11 mouse cellular contexts compared by ENCODE assay signal in the genomic region with DNA sequence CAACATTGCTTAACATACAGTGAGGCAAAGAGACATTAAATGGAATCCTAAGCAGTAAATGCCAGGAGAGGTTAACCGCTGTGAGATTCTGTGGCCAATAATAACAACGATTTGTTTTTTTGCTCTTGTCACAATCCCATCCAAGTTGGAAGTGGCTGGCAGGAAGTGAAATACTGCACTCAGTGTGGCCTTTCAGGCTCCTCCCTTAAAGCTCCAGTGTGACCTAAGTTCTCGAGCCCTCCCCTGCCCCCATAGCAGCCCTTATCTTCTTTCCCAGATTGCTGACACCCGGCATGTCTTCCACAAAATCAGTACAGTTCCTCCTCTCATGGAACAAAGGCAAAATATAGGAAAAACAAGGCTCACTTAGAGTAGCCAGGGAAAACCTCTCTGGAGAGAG.
DNase-seq lines count a peak whose midpoint lies in the region; ATAC-seq and TF ChIP-seq lines count a peak whose summit lies in the region.
"Had no signal": no experiment of that assay in that cellular context is flagged by ENCODE, and none has a peak within 500 bp of the region (broad histone marks: within the 10 kb centered on the region; RNA-seq: fewer than 3 reads in every experiment).

No protein-coding gene starts in this region.

- peak overlapping the region; percentile 8; the same call in 1 of the 2 replicates for H3K27ac ChIP-seq in gastrocnemius, adult 2 months
- no peak overlapping the region for H3K27ac ChIP-seq in lung, embryonic 16.5 days (ENCODE audit: low read length)
- H3K27ac ChIP-seq: hindbrain, embryonic 15.5 days; neural tube, embryonic 12.5 days had no signal

- no peaks in the 10 kb centered on the region; the same call in 1 of the 2 replicates for H3K27me3 ChIP-seq in lung, embryonic 16.5 days (ENCODE audit: control insufficient read depth, insufficient read depth, low read depth, low read length)
- H3K27me3 ChIP-seq: neural tube, embryonic 12.5 days had no signal

- H3K4me3 ChIP-seq in gastrocnemius, adult 2 months = no peak overlapping the region
- no peak overlapping the region for H3K4me3 ChIP-seq in lung, embryonic 16.5 days (ENCODE audit: low read length)
- H3K4me3 ChIP-seq: hindbrain, embryonic 15.5 days; neural tube, embryonic 12.5 days had no signal

- DNase-seq in gastrocnemius, adult 2 months = peak; percentile 12
- DNase-seq in gastrocnemius, postnatal 36 days = no peak
- DNase-seq in fibroblast of lung, adult 2 months (ENCODE audit: low read depth) = peak; percentile 10
- peak; percentile 4 for DNase-seq in heart, postnatal 25 days (ENCODE audit: low spot score)
- DNase-seq in c-Kit-positive CD71-positive TER-119-positive erythroid progenitor cells, embryonic 14.5 days (ENCODE audit: low spot score) = no peak
- no peak for DNase-seq in left cerebral cortex, adult 18-20 months (ENCODE audit: low spot score in 2 of 2)
- no peak for DNase-seq in liver
- DNase-seq: cerebellum, adult 2 months had no signal

- no peak overlapping the region for H3K4me2 ChIP-seq in lung, embryonic 16.5 days (ENCODE audit: low read depth, low read length)
- H3K4me2 ChIP-seq: hindbrain, embryonic 15.5 days; neural tube, embryonic 12.5 days had no signal

- no peak for TF ChIP-seq CTCF in gastrocnemius, adult 2 months (IDR thresholded peaks at IDR 0.05)

- WGBS in lung, embryonic 16.5 days = 36% methylated on average over 4 of the region's 4 CpGs

- intact Hi-C loops in gastrocnemius, adult 2 months (cut with DNase I) = no loop called here
- intact Hi-C loops in gastrocnemius, postnatal 36 days (cut with DNase I) = no loop called here
- intact Hi-C loops in heart, postnatal 25 days (cut with DNase I) = no loop called here

- no peaks in the 10 kb centered on the region for H3K4me1 ChIP-seq in lung, embryonic 16.5 days (replicated peaks; ENCODE audit: control insufficient read depth, insufficient read depth, low read length)
- H3K4me1 ChIP-seq: hindbrain, embryonic 15.5 days; neural tube, embryonic 12.5 days had no signal

- no peak overlapping the region for H3K9ac ChIP-seq in lung, embryonic 16.5 days (ENCODE audit: low read length)
- H3K9ac ChIP-seq: hindbrain, embryonic 15.5 days; neural tube, embryonic 12.5 days had no signal

- peak; percentile 31; the same call in 1 of the 2 replicates for ATAC-seq in lung, embryonic 16.5 days (ENCODE audit: low read depth)

- H3K9me3 ChIP-seq in lung, embryonic 16.5 days (ENCODE audit: control insufficient read depth, low read length) = no peaks in the 10 kb centered on the region
- H3K9me3 ChIP-seq: hindbrain, embryonic 15.5 days; neural tube, embryonic 12.5 days had no signal

- H3K36me3 ChIP-seq in lung, embryonic 16.5 days (ENCODE audit: control insufficient read depth, insufficient read depth, low read length) = no peaks in the 10 kb centered on the region
- H3K36me3 ChIP-seq: hindbrain, embryonic 15.5 days; neural tube, embryonic 12.5 days had no signal

Comparison
In these comparisons a context has a peak if more than half of its experiments do, and no peak if none do; other contexts are left out.
1. DNase-seq: peak in gastrocnemius, adult 2 months (single experiment), fibroblast of lung, adult 2 months (single experiment) and heart, postnatal 25 days (single experiment); none in gastrocnemius, postnatal 36 days (0 of 2), c-Kit-positive CD71-positive TER-119-positive erythroid progenitor cells, embryonic 14.5 days (single experiment), left cerebral cortex, adult 18-20 months (0 of 2) and liver (single experiment).